Mouse (Mus musculus) kidney, postnatal 10 days (tissue): ENCODE measurements around the gene Rspry1.

Experiments
- DNase-seq: peaks from one replicate; pipeline ENCODE4 v3.0.0; 2021; ENCODE audit warnings: mixed read lengths

Rspry1 gene

DNA sequence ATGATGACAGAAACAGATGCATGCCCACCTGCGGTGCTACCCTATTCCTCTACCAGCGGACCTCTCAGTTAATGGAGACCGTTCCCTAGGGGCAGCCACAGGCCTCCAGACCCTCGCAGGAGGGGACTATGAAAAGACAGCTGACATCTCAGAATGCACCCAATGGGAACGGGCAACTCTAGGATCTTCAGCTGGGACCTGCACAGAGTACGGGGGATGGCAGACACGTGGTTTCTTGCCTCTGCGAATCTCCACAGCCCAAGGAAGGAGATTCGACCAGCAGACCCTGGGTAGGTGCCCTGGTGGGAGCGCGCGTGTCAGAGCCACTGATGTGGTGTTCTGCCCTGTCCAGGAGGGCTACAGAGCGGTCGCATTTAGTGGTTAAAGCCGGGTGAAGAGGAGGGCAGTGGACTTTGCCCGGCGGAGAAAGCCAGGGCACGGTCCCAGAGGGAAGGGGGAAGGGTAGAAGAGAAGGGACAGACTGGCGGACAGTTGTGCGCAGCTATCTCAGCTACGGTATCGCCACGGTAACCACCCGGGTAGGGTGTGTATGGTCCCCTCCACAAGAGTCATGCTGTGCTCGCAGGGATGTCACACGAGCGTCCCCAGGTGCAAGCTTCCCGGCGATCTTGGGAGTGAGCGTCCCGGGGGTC is 93.7 kb downstream of the Rspry1 start:
- peak; percentile 57 for DNase-seq

GRCm38 (mm10) chr8:94695994-94696384 is 94.3 kb downstream of the Rspry1 start, which contains the start of gene Pllp:
TSS of gene Pllp (minus strand) at chr8:94696278.
- DNase-seq = peak; percentile 76

DNA sequence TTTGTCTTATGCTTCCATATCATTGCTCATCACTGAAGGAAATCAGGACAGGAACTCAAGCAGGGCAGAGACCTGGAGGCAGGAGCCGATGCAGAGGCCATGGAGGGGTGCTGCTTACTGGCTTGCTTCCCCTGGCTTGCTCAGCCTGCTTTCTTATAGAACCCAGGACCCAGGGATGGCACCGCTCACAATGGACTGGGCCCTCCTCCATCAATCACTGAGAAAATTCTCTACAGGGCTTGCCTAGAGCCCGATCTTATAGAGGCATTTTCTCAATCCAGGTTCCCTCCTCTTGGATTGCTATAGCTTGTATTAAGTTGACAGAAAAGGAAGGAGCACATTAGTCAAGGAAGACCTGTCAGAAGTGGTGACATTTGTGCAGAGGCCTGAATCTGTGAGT is 94.8 kb downstream of the Rspry1 start:
- DNase-seq = no peak

- DNase-seq = no peak
Measured at GRCm38 (mm10) chr8:94697956-94698355, 96.2 kb downstream of the Rspry1 start.

DNA sequence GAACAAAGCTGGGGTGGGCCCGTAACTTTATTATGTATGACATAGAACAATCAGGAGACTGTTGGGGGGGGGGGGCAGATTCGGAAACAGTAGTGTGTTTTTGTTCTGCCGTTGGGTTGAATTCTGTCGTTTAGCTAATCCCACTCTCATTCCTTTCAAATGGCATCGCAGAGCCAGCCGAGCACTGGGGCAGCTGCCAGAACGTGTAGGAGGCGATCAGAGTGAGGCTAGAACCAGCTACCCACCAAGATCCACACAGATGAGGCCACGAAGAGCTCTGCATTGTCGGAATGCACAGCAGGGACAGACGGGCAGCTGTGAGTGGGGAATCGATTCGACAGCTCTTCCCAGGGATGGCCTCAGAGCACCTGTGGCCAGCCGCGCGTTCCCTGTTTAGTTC is 97.6 kb downstream of the Rspry1 start:
- no peak for DNase-seq

DNA sequence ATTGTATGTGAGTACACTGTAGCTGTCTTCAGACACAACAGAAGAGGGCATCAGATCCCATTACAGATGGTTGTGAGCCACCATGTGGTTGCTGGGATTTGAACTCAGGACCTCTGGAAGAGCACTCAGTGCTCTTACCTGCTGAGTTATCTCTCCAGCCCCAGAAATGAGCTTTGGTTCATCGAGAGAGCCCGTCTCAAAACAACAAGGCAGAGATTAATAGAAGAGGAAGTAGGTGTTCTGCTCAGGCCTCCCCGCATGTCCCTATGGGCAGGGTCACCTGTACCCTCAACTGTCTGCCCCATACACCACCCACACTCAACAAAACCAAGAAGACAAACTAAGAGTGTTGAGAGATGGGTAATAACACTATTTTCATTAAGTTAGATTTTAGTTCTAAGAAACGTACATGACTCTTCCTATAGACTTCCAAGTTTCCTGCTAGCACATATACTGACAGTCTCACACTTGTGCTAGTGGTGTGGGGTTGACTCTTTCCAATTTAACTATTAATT is 98.7 kb downstream of the Rspry1 start:
- no peak for DNase-seq

DNA sequence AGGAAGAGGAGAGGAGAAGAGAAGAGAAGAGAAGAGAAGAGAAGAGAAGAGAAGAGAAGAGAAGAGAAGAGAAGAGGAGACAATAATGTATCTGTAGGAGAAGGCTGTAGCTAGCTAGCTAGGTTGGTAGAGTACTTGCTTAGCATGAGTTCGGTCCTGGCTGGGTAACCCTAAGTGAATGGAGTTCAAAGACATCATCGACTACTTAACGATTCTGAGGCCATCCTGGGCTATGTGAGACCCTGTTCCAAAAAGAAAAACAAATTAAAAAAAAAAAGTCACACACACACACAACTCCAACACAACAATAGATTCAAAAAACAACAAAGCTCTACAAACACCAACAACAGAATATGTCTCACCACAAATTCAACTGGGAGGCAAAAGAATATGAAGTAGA is 100.4 kb downstream of the Rspry1 start:
- DNase-seq = no peak

GRCm38 (mm10) chr8:94702844-94703813 is 101.4 kb downstream of the Rspry1 start:
- DNase-seq = peak; percentile 91

DNA sequence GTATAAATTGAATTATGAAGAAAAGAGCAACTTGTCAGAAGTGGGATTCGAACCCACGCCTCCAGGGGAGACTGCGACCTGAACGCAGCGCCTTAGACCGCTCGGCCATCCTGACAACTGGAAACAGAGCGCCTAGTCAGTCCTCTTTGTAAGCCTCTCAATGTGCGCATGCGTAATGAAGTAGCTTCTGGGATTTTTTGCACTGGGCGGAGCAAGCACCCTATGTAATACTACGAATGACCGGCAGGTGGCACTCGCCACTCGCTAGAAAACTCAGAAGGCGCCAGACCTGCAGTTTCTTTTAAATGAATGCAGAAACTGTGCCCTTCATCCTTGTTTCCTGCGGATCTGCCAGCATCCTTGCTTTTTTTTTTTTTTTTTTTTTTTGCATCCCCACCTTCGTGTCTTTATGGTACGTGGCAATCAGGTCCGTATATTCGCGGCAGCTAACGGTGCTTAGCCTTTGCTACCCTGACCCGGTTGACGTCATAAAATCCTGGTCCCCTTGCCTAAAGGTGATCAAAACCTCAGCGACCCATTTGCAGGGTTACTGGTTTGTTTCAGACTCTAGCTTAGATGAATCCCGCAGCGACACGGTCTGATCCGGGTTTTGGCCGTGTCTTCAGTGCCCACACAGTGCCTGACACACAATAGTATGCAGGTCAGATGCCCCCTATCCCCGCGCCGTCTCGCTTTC is 102.4 kb downstream of the Rspry1 start:
- DNase-seq = peak; percentile 97

- DNase-seq = no peak
Measured at GRCm38 (mm10) chr8:94704669-94704984, 102.9 kb downstream of the Rspry1 start.

DNA sequence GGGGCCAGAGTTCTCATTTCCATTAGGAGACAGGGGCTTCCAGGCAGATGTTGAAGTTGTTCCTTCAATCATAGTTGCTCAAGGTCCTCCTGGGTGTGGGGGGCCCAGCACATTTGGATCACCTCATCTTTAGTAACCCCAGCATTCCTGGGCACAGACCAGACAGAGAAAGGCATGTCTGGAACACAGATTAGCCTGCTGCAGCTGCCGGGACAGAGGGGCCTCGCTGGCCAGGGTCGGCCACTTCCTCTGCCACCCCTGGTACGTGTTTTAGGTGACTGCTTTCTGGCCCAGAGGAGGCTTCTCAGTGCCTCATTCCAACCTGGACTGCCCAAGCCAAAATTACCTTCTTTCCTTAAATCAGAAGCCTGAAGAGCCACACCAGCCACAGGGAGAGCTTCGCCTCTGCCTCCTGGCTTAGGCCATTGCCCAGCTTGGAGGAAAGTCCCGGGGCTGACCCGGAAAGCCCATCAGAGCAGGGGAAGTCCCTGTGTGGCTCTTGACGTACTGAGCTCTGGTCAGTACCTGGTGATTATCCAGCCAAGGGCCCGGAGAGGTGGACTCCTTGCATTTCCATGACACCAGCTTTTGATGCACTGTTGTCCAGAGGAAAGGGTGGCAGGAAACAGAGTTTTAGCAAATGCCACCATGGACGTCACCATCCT is 104.0 kb downstream of the Rspry1 start:
- DNase-seq = no peak

DNA sequence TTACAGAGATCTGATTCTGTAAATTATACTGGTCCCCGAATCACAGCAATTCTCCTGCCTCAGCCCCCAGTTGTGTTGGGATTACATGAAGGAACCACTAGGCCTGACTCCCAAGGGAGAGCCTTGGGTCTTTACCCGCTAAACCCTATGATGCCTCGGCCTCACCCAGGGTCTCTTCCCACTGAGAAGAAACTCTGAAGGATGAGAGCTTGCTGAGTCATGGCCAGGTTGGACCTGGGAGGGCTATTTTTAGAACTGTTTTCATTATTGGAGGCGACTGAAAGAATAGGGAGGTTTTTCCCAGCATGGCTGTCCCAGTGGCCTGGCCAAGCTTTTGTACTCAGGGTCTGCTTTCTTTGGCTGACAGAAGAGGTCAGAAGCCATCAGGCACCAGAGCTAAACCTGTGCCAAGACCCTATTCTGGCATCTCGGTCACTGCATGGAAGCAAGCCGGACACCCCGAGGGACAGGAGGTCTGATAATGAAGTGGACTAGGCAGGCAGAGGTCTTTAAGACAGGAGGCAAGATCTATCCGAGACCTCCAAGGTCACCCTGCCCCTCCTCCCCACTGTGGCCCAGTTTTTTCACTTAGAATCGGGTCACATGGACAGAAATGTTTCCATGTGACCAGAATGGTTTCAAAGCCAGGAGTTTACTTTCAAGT is 105.1 kb downstream of the Rspry1 start:
- no peak for DNase-seq
